Mouse (Mus musculus) spleen, adult 2 months (tissue): ENCODE measurements around the gene D8Ertd738e. TPM values are rescaled to one million over a fixed set of nuclear protein-coding genes. Genes with fewer than 3 reads are reported as not detected.

Experiments used
- DNase-seq, 2 experiments: peaks; one replicate each; pipeline versions ENCODE4 v3.0.0 to v3.0.0-alpha.2; 2012 to 2021; ENCODE audit warnings: low spot score in 2 of 2, low read depth in 1 of 2
- H3K27ac ChIP-seq: fragments of 200-500 bp; 2 replicates; pipeline ENCODE4 v1.5.1; 2012; ENCODE audit warnings: low read length, inconsistent platforms; ENCODE audit not compliant: insufficient read depth
- H3K27me3 ChIP-seq: fragments of 200-500 bp; 2 replicates; pipeline ENCODE4 v1.6.1; 2012; ENCODE audit warnings: mild to moderate bottlenecking, moderate library complexity, low read length, inconsistent platforms; ENCODE audit not compliant: control insufficient read depth, insufficient read depth
- H3K36me3 ChIP-seq: fragments of 200-500 bp; 2 replicates; pipeline ENCODE4 v1.6.1; 2012; ENCODE audit warnings: mild to moderate bottlenecking, low read length, inconsistent platforms; ENCODE audit not compliant: control insufficient read depth, insufficient read depth
- H3K4me1 ChIP-seq: fragments of 200-500 bp; 2 replicates; pipeline ENCODE4 v1.6.1; 2011; ENCODE audit warnings: inconsistent platforms; ENCODE audit not compliant: control insufficient read depth, insufficient read depth, insufficient read length
- H3K4me3 ChIP-seq: fragments of 200-500 bp; 2 replicates; pipeline ENCODE4 v1.5.1; 2011; ENCODE audit warnings: mild to moderate bottlenecking, inconsistent platforms; ENCODE audit not compliant: insufficient read depth, insufficient read length; ENCODE audit errors: extremely low read depth
- CTCF ChIP-seq: fragments of 200-500 bp; IDR thresholded peaks from 2 replicates; pipeline ENCODE4 v1.5.1; 2011; ENCODE audit warnings: mild to moderate bottlenecking, inconsistent platforms; ENCODE audit not compliant: insufficient read depth, insufficient read length, insufficient replicate concordance; ENCODE audit errors: extremely low read depth
- POLR2A ChIP-seq: fragments of 200-500 bp; IDR thresholded peaks from 2 replicates; pipeline ENCODE4 v1.6.1; 2011; ENCODE audit warnings: low read depth, low read length, inconsistent platforms
- WGBS: fragments of 180-500 bp; shearing (Covaris S2); methylation state at CpG from one replicate; pipeline ENCODE4 v1.1.7; 2018; 5-methylcytosine and 5-hydroxymethylcytosine counted together
- polyA plus RNA-seq: library from polyadenylated mRNA; depleted of rRNA; stranded (reverse); fragments of >200 nt; gene quantifications from 2 replicates; pipeline ENCODE4 v1.2.3, GENCODE M21; 2012

The D8Ertd738e gene
- polyA plus RNA-seq, 1 experiment = 68.3 TPM

- Histone ChIP-seq H3K36me3 (peaks cover 25% of the 10 kb centered on the region), H3K27ac (peak within 1 kb of the TSS; percentile 76), H3K4me1 (peaks cover 7% of the 10 kb centered on the region; the same call in 1 of the 2 replicates), H3K4me3 (peak within 1 kb of the TSS; percentile 98), H3K27me3 (no peaks in the 10 kb centered on the region)
- peak; percentile 69 to 70 for DNase-seq
- under 1% methylated on average over 64 of the region's 64 CpGs for WGBS
- TF ChIP-seq POLR2A (peak; percentile 65; the same call in 1 of the 2 replicates), CTCF (no peak)
Measured at GRCm38 (mm10) chr8:84256822-84257610, 7.5 kb upstream of the D8Ertd738e start, which contains the start of gene Mri1. Gene Mri1, minus strand, starts transcription at chr8:84257326.

GRCm38 (mm10) chr8:84256458-84256821 lies 6.9 kb upstream of the D8Ertd738e start:
- H3K4me1 ChIP-seq = peaks cover 7% of the 10 kb centered on the region; the same call in 1 of the 2 replicates
- WGBS = 11% methylated on average over 6 of the region's 6 CpGs
- peak overlapping the region; percentile 98 for H3K4me3 ChIP-seq
- no peaks in the 10 kb centered on the region for H3K27me3 ChIP-seq
- TF ChIP-seq POLR2A (no peak), CTCF (no peak)
- DNase-seq = peak in 1 of 2 experiments; percentile 44
- H3K27ac ChIP-seq = peak overlapping the region; percentile 76
- peaks cover 23% of the 10 kb centered on the region for H3K36me3 ChIP-seq

- H3K4me3 ChIP-seq = 0 out of 2 replicates have a peak overlapping the region, but pooled peaks have one; percentile 11
- no peak for TF ChIP-seq POLR2A
- TF ChIP-seq CTCF = no peak
- DNase-seq = no peak
- peaks cover 20% of the 10 kb centered on the region for H3K36me3 ChIP-seq
- H3K27me3 ChIP-seq = no peaks in the 10 kb centered on the region
- WGBS = 90% methylated on average over 3 of the region's 3 CpGs
- peaks cover 7% of the 10 kb centered on the region; the same call in 1 of the 2 replicates for H3K4me1 ChIP-seq
- H3K27ac ChIP-seq = no peak overlapping the region
Measured at GRCm38 (mm10) chr8:84255858-84256257, 6.3 kb upstream of the D8Ertd738e start.

GRCm38 (mm10) chr8:84241821-84242220 lies 7.7 kb downstream of the D8Ertd738e start:
- TF ChIP-seq CTCF (no peak), POLR2A (no peak)
- Histone ChIP-seq H3K36me3 (peaks cover 13% of the 10 kb centered on the region), H3K4me1 (peaks cover 2% of the 10 kb centered on the region; the same call in 1 of the 2 replicates), H3K27me3 (no peaks in the 10 kb centered on the region), H3K27ac (no peak overlapping the region), H3K4me3 (no peak overlapping the region)
- 88% methylated on average over 2 of the region's 2 CpGs for WGBS
- DNase-seq = no peak

GRCm38 (mm10) chr8:84241167-84241566 lies 8.4 kb downstream of the D8Ertd738e start:
- DNase-seq = no peak
- no peak for TF ChIP-seq CTCF
- TF ChIP-seq POLR2A = no peak
- Histone ChIP-seq H3K27ac (no peak overlapping the region), H3K36me3 (peaks cover 10% of the 10 kb centered on the region), H3K4me1 (peaks cover 2% of the 10 kb centered on the region; the same call in 1 of the 2 replicates), H3K4me3 (no peak overlapping the region), H3K27me3 (no peaks in the 10 kb centered on the region)
- 83% methylated on average over 6 of the region's 6 CpGs for WGBS

- WGBS = 19% methylated on average over 19 of the region's 19 CpGs
- no peak for TF ChIP-seq CTCF
- no peak for TF ChIP-seq POLR2A
Measured at GRCm38 (mm10) chr8:84237542-84238229, 11.8 kb downstream of the D8Ertd738e start.

More at GRCm38 (mm10) chr8:84237542-84238229, 11.8 kb downstream of the D8Ertd738e start:
- Histone ChIP-seq H3K4me3 (peak overlapping the region; percentile 64), H3K27me3 (no peaks in the 10 kb centered on the region), H3K4me1 (peaks cover 2% of the 10 kb centered on the region; the same call in 1 of the 2 replicates), H3K27ac (peak overlapping the region; percentile 60), H3K36me3 (no peaks in the 10 kb centered on the region)
- no peak for DNase-seq
